Mouse (Mus musculus): Measurements from ENCODE around the gene Fastk. TPM values are rescaled to one million over a fixed set of nuclear protein-coding genes. Genes with fewer than 3 reads are reported as not detected.
A peak's percentile ranks its signal among the peaks of the same experiment; 100 is the strongest.

Fastk gene
- polyA plus RNA-seq, 1 experiment from 2014 or later = 122 TPM

DNA sequence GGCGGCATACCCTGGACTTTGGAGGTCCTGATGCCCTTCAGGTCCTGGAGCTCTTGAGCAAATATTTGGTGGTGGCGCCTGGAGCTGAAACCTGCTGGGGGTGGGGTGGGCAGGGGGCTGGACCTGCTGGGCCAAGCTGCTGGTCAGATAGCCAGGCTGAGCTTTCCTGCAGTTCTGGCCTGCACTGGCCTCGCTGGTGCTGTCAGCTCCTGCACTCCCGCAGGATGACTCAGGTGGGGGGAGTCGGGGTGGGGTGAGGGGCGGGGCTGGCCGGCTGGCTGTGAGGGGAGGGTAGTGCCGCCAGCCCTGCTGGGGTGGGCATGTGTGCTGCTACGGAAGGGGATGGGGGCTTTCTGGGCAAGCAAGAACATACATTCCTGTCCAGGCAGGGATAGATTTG lies 16.5 kb downstream of the Fastk start:
- Histone ChIP-seq H3K4me2 (replicated peaks) (peak overlapping the region; percentile 68), H3K4me3 (no peak overlapping the region), H3K36me3 (peaks cover 42% of the 10 kb centered on the region)

GRCm38 (mm10) chr5:24427981-24428402 lies 17.1 kb downstream of the Fastk start:
- Histone ChIP-seq H3K27ac (no peak overlapping the region), H3K9me3 (no peaks in the 10 kb centered on the region), H3K4me1 (peaks cover 40% of the 10 kb centered on the region), H3K9ac (no peak overlapping the region), H3K27me3 (no peaks in the 10 kb centered on the region), H3K4me2 (replicated peaks) (peak overlapping the region; percentile 68), H3K36me3 (peaks cover 36% of the 10 kb centered on the region), H3K4me3 (0 out of 2 replicates have a peak overlapping the region, but pooled peaks have one; percentile 10)
- WGBS = 6% methylated on average over 15 of the region's 15 CpGs
- no peak for ATAC-seq (ENCODE audit: insufficient number of reproducible peaks, insufficient read depth, low FRiP score, low TSS enrichment)

More for the DNA sequence above, 16.5 kb downstream of the Fastk start:
- no peak overlapping the region for H3K27ac ChIP-seq
- no peaks in the 10 kb centered on the region for H3K9me3 ChIP-seq
- WGBS = 12% methylated on average over 9 of the region's 9 CpGs
- H3K4me1 ChIP-seq = peaks cover 40% of the 10 kb centered on the region
- H3K27me3 ChIP-seq = no peaks in the 10 kb centered on the region
- no peak for ATAC-seq (ENCODE audit: insufficient number of reproducible peaks, insufficient read depth, low FRiP score, low TSS enrichment)
- H3K9ac ChIP-seq = no peak overlapping the region

- Histone ChIP-seq H3K4me2 (replicated peaks) (peak overlapping the region; percentile 68), H3K27ac (no peak overlapping the region; the same call in 1 of the 2 replicates), H3K9me3 (no peaks in the 10 kb centered on the region), H3K27me3 (no peaks in the 10 kb centered on the region), H3K36me3 (peaks cover 29% of the 10 kb centered on the region), H3K9ac (0 out of 2 replicates have a peak overlapping the region, but pooled peaks have one; percentile 55), H3K4me1 (peaks cover 46% of the 10 kb centered on the region), H3K4me3 (no peak overlapping the region)
- ATAC-seq (ENCODE audit: insufficient number of reproducible peaks, insufficient read depth, low FRiP score, low TSS enrichment) = no peak
- 11% methylated on average over 12 of the region's 12 CpGs for WGBS
These were observed 17.8 kb downstream of the Fastk start for GRCm38 (mm10) chr5:24427285-24427633.

- H3K27ac ChIP-seq = no peak overlapping the region; the same call in 1 of the 2 replicates
These were observed 18.4 kb downstream of the Fastk start for GRCm38 (mm10) chr5:24426556-24427284.

GRCm38 (mm10) chr5:24426037-24426432 lies 19.1 kb downstream of the Fastk start:
- Histone ChIP-seq H3K4me3 (peak overlapping the region; percentile 54), H3K9me3 (no peaks in the 10 kb centered on the region), H3K9ac (peak overlapping the region; percentile 55), H3K36me3 (peaks cover 19% of the 10 kb centered on the region), H3K27ac (no peak overlapping the region; the same call in 1 of the 2 replicates), H3K4me2 (replicated peaks) (peak overlapping the region; percentile 68), H3K4me1 (peaks cover 47% of the 10 kb centered on the region), H3K27me3 (no peaks in the 10 kb centered on the region)
- WGBS = 1% methylated on average over 10 of the region's 10 CpGs
- no peak for ATAC-seq (ENCODE audit: insufficient number of reproducible peaks, insufficient read depth, low FRiP score, low TSS enrichment)

More at GRCm38 (mm10) chr5:24426556-24427284, 18.4 kb downstream of the Fastk start:
- peaks cover 23% of the 10 kb centered on the region for H3K36me3 ChIP-seq
- peak overlapping the region; percentile 55; the same call in 1 of the 2 replicates for H3K9ac ChIP-seq
- no peaks in the 10 kb centered on the region for H3K9me3 ChIP-seq
- no peak for ATAC-seq (ENCODE audit: insufficient number of reproducible peaks, insufficient read depth, low FRiP score, low TSS enrichment)
- H3K27me3 ChIP-seq = no peaks in the 10 kb centered on the region
- peak overlapping the region; percentile 68 for H3K4me2 ChIP-seq (replicated peaks)
- peaks cover 47% of the 10 kb centered on the region for H3K4me1 ChIP-seq
- peak overlapping the region; percentile 54 for H3K4me3 ChIP-seq
- 6% methylated on average over 9 of the region's 9 CpGs for WGBS

GRCm38 (mm10) chr5:24425421-24426036 lies 19.6 kb downstream of the Fastk start:
- Histone ChIP-seq H3K27ac (peak overlapping the region; percentile 82), H3K36me3 (peaks cover 19% of the 10 kb centered on the region), H3K4me3 (peak overlapping the region; percentile 54), H3K27me3 (no peaks in the 10 kb centered on the region), H3K4me2 (replicated peaks) (peak overlapping the region; percentile 68), H3K9me3 (no peaks in the 10 kb centered on the region), H3K9ac (peak overlapping the region; percentile 55), H3K4me1 (peaks cover 47% of the 10 kb centered on the region)
- WGBS = 0% methylated on average over 24 of the region's 30 CpGs
- ATAC-seq (ENCODE audit: insufficient number of reproducible peaks, insufficient read depth, low FRiP score, low TSS enrichment) = no peak

GRCm38 (mm10) chr5:24424861-24425411 lies 20.2 kb downstream of the Fastk start:
- Histone ChIP-seq H3K4me2 (replicated peaks) (peak overlapping the region; percentile 68), H3K27ac (peak overlapping the region; percentile 82), H3K27me3 (no peaks in the 10 kb centered on the region), H3K36me3 (peaks cover 19% of the 10 kb centered on the region), H3K9me3 (no peaks in the 10 kb centered on the region), H3K4me1 (peaks cover 47% of the 10 kb centered on the region), H3K9ac (peak overlapping the region; percentile 55), H3K4me3 (peak overlapping the region; percentile 54)
- WGBS = under 1% methylated on average over 58 of the region's 60 CpGs
- ATAC-seq (ENCODE audit: insufficient number of reproducible peaks, insufficient read depth, low FRiP score, low TSS enrichment) = no peak

- peak overlapping the region; percentile 92 for H3K27ac ChIP-seq
- no peak for ATAC-seq (ENCODE audit: insufficient number of reproducible peaks, insufficient read depth, low FRiP score, low TSS enrichment)
- no peaks in the 10 kb centered on the region for H3K27me3 ChIP-seq
- H3K9me3 ChIP-seq = no peaks in the 10 kb centered on the region
- peaks cover 47% of the 10 kb centered on the region for H3K4me1 ChIP-seq
- H3K4me2 ChIP-seq (replicated peaks) = peak overlapping the region; percentile 68
- H3K4me3 ChIP-seq = peak overlapping the region; percentile 54
- H3K36me3 ChIP-seq = peaks cover 20% of the 10 kb centered on the region
- peak overlapping the region; percentile 66 for H3K9ac ChIP-seq
- 12% methylated on average over 21 of the region's 21 CpGs for WGBS
These were observed 20.9 kb downstream of the Fastk start for GRCm38 (mm10) chr5:24424004-24424781.

- Histone ChIP-seq H3K9ac (peak within 1 kb of the TSS; percentile 66), H3K27me3 (no peaks in the 10 kb centered on the region), H3K4me2 (replicated peaks) (peak within 1 kb of the TSS; percentile 68), H3K27ac (peak within 1 kb of the TSS; percentile 92), H3K9me3 (no peaks in the 10 kb centered on the region), H3K36me3 (peaks cover 27% of the 10 kb centered on the region), H3K4me3 (peak within 1 kb of the TSS; percentile 54), H3K4me1 (peaks cover 41% of the 10 kb centered on the region)
- ATAC-seq (ENCODE audit: insufficient number of reproducible peaks, insufficient read depth, low FRiP score, low TSS enrichment) = peak; percentile 93
- under 1% methylated on average over 46 of the region's 46 CpGs for WGBS
These were observed 21.7 kb downstream of the Fastk start, which contains the start of the genes Cdk5 and Slc4a2 for GRCm38 (mm10) chr5:24423129-24424003. Gene Cdk5 (minus strand): TSS chr5:24423530. Gene Slc4a2 (plus strand): TSS chr5:24423837.

DNA sequence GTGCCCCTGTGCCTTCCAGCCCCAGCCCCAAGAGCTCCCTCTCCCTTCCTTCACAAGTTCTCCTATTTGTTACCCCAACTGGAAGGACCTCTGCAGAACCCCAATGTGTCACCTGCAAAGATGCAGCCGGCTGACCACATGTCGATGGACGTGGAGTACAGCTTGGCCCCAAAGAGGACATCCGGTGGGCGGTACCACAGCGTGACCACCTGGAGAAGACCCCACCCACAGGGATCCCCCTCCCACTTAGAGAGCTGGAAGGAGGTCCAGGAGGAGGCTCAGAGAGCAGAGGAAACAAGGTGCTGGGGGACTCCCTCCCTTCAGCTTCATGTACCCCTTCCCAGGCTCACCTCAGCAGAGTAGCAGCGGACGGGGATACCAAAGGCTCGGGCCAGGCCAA lies 24.7 kb downstream of the Fastk start:
- no peak overlapping the region for H3K4me3 ChIP-seq
- peaks cover 37% of the 10 kb centered on the region for H3K36me3 ChIP-seq
- no peak for ATAC-seq (ENCODE audit: insufficient number of reproducible peaks, insufficient read depth, low FRiP score, low TSS enrichment)
- no peak overlapping the region for H3K4me2 ChIP-seq (replicated peaks)
- no peak overlapping the region for H3K9ac ChIP-seq
- no peak overlapping the region for H3K27ac ChIP-seq
- no peaks in the 10 kb centered on the region for H3K27me3 ChIP-seq
- peaks cover 21% of the 10 kb centered on the region for H3K4me1 ChIP-seq
- WGBS = 86% methylated on average over 9 of the region's 9 CpGs
- H3K9me3 ChIP-seq = no peaks in the 10 kb centered on the region
